Mouse (Mus musculus) midbrain, embryonic 16.5 days (tissue): Measurements from ENCODE around the gene Pam. TPM values are rescaled to one million over a fixed set of nuclear protein-coding genes. Genes with fewer than 3 reads are reported as not detected.

Experiments used
- ATAC-seq: fragments of 200-750 bp; cut with Nextera tagmentation; 2 replicates; pipeline ENCODE4 v1.8.0; 2017; ENCODE audit warnings: moderate TSS enrichment
- H3K27ac ChIP-seq: fragments of 300-500 bp; sonication (generic); 2 replicates; pipeline ENCODE4 v1.5.1; 2014; ENCODE audit warnings: mild to moderate bottlenecking, low read length, mixed read lengths
- H3K27me3 ChIP-seq: fragments of 300-500 bp; sonication (generic); 2 replicates; pipeline ENCODE4 v1.6.1; 2014; ENCODE audit warnings: low read depth, low read length, mixed read lengths; ENCODE audit not compliant: control insufficient read depth, insufficient read depth
- H3K36me3 ChIP-seq: fragments of 300-500 bp; sonication (generic); 2 replicates; pipeline ENCODE4 v1.6.1; 2014; ENCODE audit warnings: mild to moderate bottlenecking, low read length, moderate library complexity, mixed read lengths; ENCODE audit not compliant: control insufficient read depth, insufficient read depth
- H3K4me1 ChIP-seq: fragments of 300-500 bp; sonication (generic); 2 replicates; pipeline ENCODE4 v1.6.1; 2014; ENCODE audit warnings: mild to moderate bottlenecking, low read length, mixed read lengths; ENCODE audit not compliant: control insufficient read depth, insufficient read depth
- H3K4me2 ChIP-seq: fragments of 300-500 bp; sonication (generic); 2 replicates; pipeline ENCODE4 v1.6.1; 2014; ENCODE audit warnings: mild to moderate bottlenecking, low read length, mixed read lengths
- H3K4me3 ChIP-seq: fragments of 300-500 bp; sonication (generic); 2 replicates; pipeline ENCODE4 v1.5.1; 2014; ENCODE audit warnings: low read depth, mild to moderate bottlenecking, low read length, moderate library complexity, mixed read lengths
- H3K9ac ChIP-seq: fragments of 300-500 bp; sonication (generic); 2 replicates; pipeline ENCODE4 v1.6.1; 2014; ENCODE audit warnings: low read depth, low read length, mixed read lengths
- H3K9me3 ChIP-seq: fragments of 300-500 bp; sonication (generic); replicated peaks from 2 replicates; pipeline ENCODE4 v1.6.1; 2014; ENCODE audit warnings: mild to moderate bottlenecking, low read length, mixed read lengths; ENCODE audit not compliant: control insufficient read depth, poor library complexity, severe bottlenecking
- WGBS: fragments of 180-500 bp; shearing (Covaris S2); extraction: QIAGEN DNeasy Blood & Tissue Kit; methylation state at CpG from one replicate; pipeline ENCODE4 v1.1.7; 2014; 5-methylcytosine and 5-hydroxymethylcytosine counted together
- polyA plus RNA-seq: library from polyadenylated mRNA; unstranded; fragments of >200 nt; fragmentation: Nextera tagmentation; extraction: Ambion mirVana; gene quantifications from 2 replicates; pipeline ENCODE4 v1.2.1, GENCODE M21; 2015

Pam gene
- polyA plus RNA-seq, 1 experiment from 2014 or later = 35.6 TPM

GRCm38 (mm10) chr1:97908736-97909135 is 186.7 kb downstream of the Pam start:
- Histone ChIP-seq H3K4me3 (no peak overlapping the region), H3K4me2 (no peak overlapping the region), H3K9me3 (no peaks in the 10 kb centered on the region), H3K9ac (no peak overlapping the region), H3K27me3 (no peaks in the 10 kb centered on the region), H3K27ac (no peak overlapping the region), H3K4me1 (no peaks in the 10 kb centered on the region), H3K36me3 (no peaks in the 10 kb centered on the region)
- 71% methylated on average over 4 of the region's 4 CpGs for WGBS
- ATAC-seq = peak; percentile 60; the same call in 1 of the 2 replicates

- Histone ChIP-seq H3K27me3 (no peaks in the 10 kb centered on the region), H3K4me2 (no peak overlapping the region), H3K4me3 (no peak overlapping the region), H3K4me1 (no peaks in the 10 kb centered on the region), H3K36me3 (no peaks in the 10 kb centered on the region), H3K9ac (no peak overlapping the region), H3K27ac (no peak overlapping the region), H3K9me3 (no peaks in the 10 kb centered on the region)
- WGBS = 91% methylated on average over 7 of the region's 7 CpGs
- no peak for ATAC-seq
Observed at GRCm38 (mm10) chr1:97903912-97904460, 191.5 kb downstream of the Pam start.

GRCm38 (mm10) chr1:97902830-97903229 is 192.6 kb downstream of the Pam start:
- Histone ChIP-seq H3K9ac (no peak overlapping the region), H3K4me2 (no peak overlapping the region), H3K27ac (no peak overlapping the region), H3K4me1 (no peaks in the 10 kb centered on the region), H3K4me3 (no peak overlapping the region), H3K27me3 (no peaks in the 10 kb centered on the region), H3K9me3 (no peaks in the 10 kb centered on the region), H3K36me3 (no peaks in the 10 kb centered on the region)
- WGBS = 95% methylated on average over 7 of the region's 7 CpGs
- no peak for ATAC-seq

GRCm38 (mm10) chr1:97900559-97901153 is 194.8 kb downstream of the Pam start:
- H3K9me3 ChIP-seq = no peaks in the 10 kb centered on the region
- no peak overlapping the region for H3K4me3 ChIP-seq
- H3K27ac ChIP-seq = no peak overlapping the region
- H3K4me2 ChIP-seq = no peak overlapping the region
- no peaks in the 10 kb centered on the region for H3K36me3 ChIP-seq
- no peak; the same call in 1 of the 2 replicates for ATAC-seq
- no peak overlapping the region for H3K9ac ChIP-seq
- whole genome bisulfite sequencing = 69% methylated on average over 7 of the region's 7 CpGs
- H3K27me3 ChIP-seq = no peaks in the 10 kb centered on the region
- no peaks in the 10 kb centered on the region for H3K4me1 ChIP-seq

GRCm38 (mm10) chr1:97887511-97887910 is 207.9 kb downstream of the Pam start:
- H3K4me2 ChIP-seq = no peak overlapping the region
- WGBS = 78% methylated on average over 9 of the region's 9 CpGs
- no peaks in the 10 kb centered on the region for H3K27me3 ChIP-seq
- no peak for ATAC-seq
- H3K9ac ChIP-seq = no peak overlapping the region
- no peak overlapping the region for H3K4me3 ChIP-seq
- no peaks in the 10 kb centered on the region for H3K4me1 ChIP-seq
- H3K36me3 ChIP-seq = peaks cover 5% of the 10 kb centered on the region
- no peaks in the 10 kb centered on the region for H3K9me3 ChIP-seq
- no peak overlapping the region for H3K27ac ChIP-seq

- Histone ChIP-seq H3K9ac (no peak overlapping the region), H3K4me2 (no peak overlapping the region), H3K4me3 (no peak overlapping the region), H3K4me1 (no peaks in the 10 kb centered on the region), H3K27me3 (no peaks in the 10 kb centered on the region), H3K36me3 (peaks cover 5% of the 10 kb centered on the region), H3K9me3 (no peaks in the 10 kb centered on the region), H3K27ac (no peak overlapping the region)
- WGBS = 83% methylated on average over 7 of the region's 7 CpGs
- no peak for ATAC-seq
Observed at GRCm38 (mm10) chr1:97883498-97883897, 211.9 kb downstream of the Pam start.

- no peak overlapping the region for H3K4me3 ChIP-seq
- no peak overlapping the region for H3K27ac ChIP-seq
- no peak overlapping the region for H3K9ac ChIP-seq
- no peak for ATAC-seq
- H3K9me3 ChIP-seq = no peaks in the 10 kb centered on the region
- no peak overlapping the region for H3K4me2 ChIP-seq
- H3K4me1 ChIP-seq = no peaks in the 10 kb centered on the region
- H3K36me3 ChIP-seq = no peaks in the 10 kb centered on the region
- no peaks in the 10 kb centered on the region for H3K27me3 ChIP-seq
Observed at GRCm38 (mm10) chr1:97877037-97877436, 218.4 kb downstream of the Pam start.

GRCm38 (mm10) chr1:97873490-97874054 is 221.9 kb downstream of the Pam start:
- Histone ChIP-seq H3K9me3 (no peaks in the 10 kb centered on the region), H3K27ac (no peak overlapping the region), H3K36me3 (no peaks in the 10 kb centered on the region), H3K4me1 (no peaks in the 10 kb centered on the region), H3K27me3 (no peaks in the 10 kb centered on the region), H3K9ac (no peak overlapping the region), H3K4me3 (no peak overlapping the region), H3K4me2 (no peak overlapping the region)
- WGBS = 96% methylated on average over 2 of the region's 2 CpGs
- no peak for ATAC-seq

- Histone ChIP-seq H3K4me2 (no peak overlapping the region), H3K4me1 (no peaks in the 10 kb centered on the region), H3K36me3 (no peaks in the 10 kb centered on the region), H3K4me3 (no peak overlapping the region), H3K27me3 (no peaks in the 10 kb centered on the region), H3K9me3 (no peaks in the 10 kb centered on the region), H3K27ac (no peak overlapping the region), H3K9ac (no peak overlapping the region)
- ATAC-seq = peak; percentile 36; the same call in 1 of the 2 replicates
- WGBS = 47% methylated on average over 5 of the region's 5 CpGs
Observed at GRCm38 (mm10) chr1:97872493-97872892, 223.0 kb downstream of the Pam start.
